Mouse (Mus musculus) retina, embryonic 14.5 days (tissue): ENCODE measurements around the gene Gabarapl2.

Experiments used
- DNase-seq: peaks from one replicate; pipeline ENCODE4 v3.0.0-alpha.2; 2015; ENCODE audit warnings: low spot score

Gene Gabarapl2

GRCm38 (mm10) chr8:111940171-111941100, at the start of gene Gabarapl2:
Gabarapl2 (plus strand) TSS chr8:111940703.
- DNase-seq, result peak; percentile 99

- DNase-seq, result no peak
Measured at GRCm38 (mm10) chr8:111890911-111891303, 49.6 kb upstream of the Gabarapl2 start.

GRCm38 (mm10) chr8:111891983-111892382, 48.5 kb upstream of the Gabarapl2 start:
- no peak for DNase-seq

GRCm38 (mm10) chr8:111892615-111893014, 47.9 kb upstream of the Gabarapl2 start:
- no peak for DNase-seq

GRCm38 (mm10) chr8:111894955-111895354, 45.5 kb upstream of the Gabarapl2 start:
- DNase-seq, result no peak

GRCm38 (mm10) chr8:111898586-111898985, 41.9 kb upstream of the Gabarapl2 start:
- no peak for DNase-seq

- DNase-seq, result no peak
Measured at GRCm38 (mm10) chr8:111902080-111902479, 38.4 kb upstream of the Gabarapl2 start.

- DNase-seq, result no peak
Measured at GRCm38 (mm10) chr8:111905500-111906121, 34.9 kb upstream of the Gabarapl2 start.

GRCm38 (mm10) chr8:111909621-111910450, 30.7 kb upstream of the Gabarapl2 start, which contains the start of gene Chst5:
Chst5 (minus strand) TSS chr8:111910447.
- DNase-seq, result peak; percentile 46

GRCm38 (mm10) chr8:111911572-111911971, 28.9 kb upstream of the Gabarapl2 start:
- DNase-seq, result no peak

- no peak for DNase-seq
Measured at GRCm38 (mm10) chr8:111912860-111913432, 27.6 kb upstream of the Gabarapl2 start.

- DNase-seq, result no peak
Measured at GRCm38 (mm10) chr8:111919663-111920062, 20.8 kb upstream of the Gabarapl2 start.

- no peak for DNase-seq
Measured at GRCm38 (mm10) chr8:111920971-111921370, 19.5 kb upstream of the Gabarapl2 start.

GRCm38 (mm10) chr8:111923383-111923804, 17.1 kb upstream of the Gabarapl2 start:
- peak; percentile 67 for DNase-seq

GRCm38 (mm10) chr8:111924976-111925375, 15.5 kb upstream of the Gabarapl2 start:
- DNase-seq, result no peak

GRCm38 (mm10) chr8:111929648-111930344, 10.7 kb upstream of the Gabarapl2 start:
- DNase-seq, result no peak

GRCm38 (mm10) chr8:111931721-111932120, 8.8 kb upstream of the Gabarapl2 start:
- DNase-seq, result no peak

GRCm38 (mm10) chr8:111932580-111933336, 7.7 kb upstream of the Gabarapl2 start:
- DNase-seq, result peak; percentile 31

- DNase-seq, result peak; percentile 94
Measured at GRCm38 (mm10) chr8:111933348-111934076, 7.0 kb upstream of the Gabarapl2 start, which contains the start of gene Tmem231. Tmem231 (minus strand) TSS chr8:111933881.

GRCm38 (mm10) chr8:111934201-111934600, 6.3 kb upstream of the Gabarapl2 start:
- no peak for DNase-seq
